Mouse (Mus musculus) spleen, adult 12 weeks (tissue): ENCODE results near the gene Fam129c.

ENCODE experiments used
- DNase-seq: peaks from one replicate; pipeline ENCODE4 v3.0.0; 2022; ENCODE audit warnings: low spot score

The Fam129c gene

GRCm38 (mm10) chr8:71597451-71597850 lies at the start of gene Fam129c:
Fam129c (plus strand) TSS chr8:71597648.
- DNase-seq = no peak

- no peak for DNase-seq
Observed at GRCm38 (mm10) chr8:71550754-71551153, 46.7 kb upstream of the Fam129c start.

GRCm38 (mm10) chr8:71552770-71553169 lies 44.7 kb upstream of the Fam129c start:
- DNase-seq = no peak

GRCm38 (mm10) chr8:71554001-71554400 lies 43.4 kb upstream of the Fam129c start:
- no peak for DNase-seq

GRCm38 (mm10) chr8:71554644-71555043 lies 42.8 kb upstream of the Fam129c start:
- no peak for DNase-seq

GRCm38 (mm10) chr8:71558071-71558957 lies 39.1 kb upstream of the Fam129c start, which contains the start of gene Tmem221:
Tmem221 (minus strand) TSS chr8:71558871.
- no peak for DNase-seq

- peak; percentile 40 for DNase-seq
Observed at GRCm38 (mm10) chr8:71558958-71559690, 38.3 kb upstream of the Fam129c start.

- no peak for DNase-seq
Observed at GRCm38 (mm10) chr8:71560071-71560470, 37.4 kb upstream of the Fam129c start.

GRCm38 (mm10) chr8:71560765-71561164 lies 36.7 kb upstream of the Fam129c start:
- DNase-seq = no peak

- no peak for DNase-seq
Observed at GRCm38 (mm10) chr8:71561401-71561800, 36.0 kb upstream of the Fam129c start.

- peak; percentile 64 for DNase-seq
Observed at GRCm38 (mm10) chr8:71562751-71563150, 34.7 kb upstream of the Fam129c start.

GRCm38 (mm10) chr8:71563992-71564391 lies 33.5 kb upstream of the Fam129c start:
- no peak for DNase-seq

GRCm38 (mm10) chr8:71566501-71566900 lies 30.9 kb upstream of the Fam129c start, which contains the start of gene Nxnl1:
Nxnl1 (minus strand) TSS chr8:71566601.
- DNase-seq = no peak

- no peak for DNase-seq
Observed at GRCm38 (mm10) chr8:71567587-71567986, 29.9 kb upstream of the Fam129c start.

- DNase-seq = no peak
Observed at GRCm38 (mm10) chr8:71568387-71568937, 29.0 kb upstream of the Fam129c start, which contains the start of gene Slc27a1. Slc27a1 (plus strand) TSS chr8:71568882.

- DNase-seq = no peak
Observed at GRCm38 (mm10) chr8:71568941-71569340, 28.5 kb upstream of the Fam129c start.

- DNase-seq = peak; percentile 68
Observed at GRCm38 (mm10) chr8:71569366-71570290, 27.8 kb upstream of the Fam129c start.

GRCm38 (mm10) chr8:71570291-71570954 lies 27.0 kb upstream of the Fam129c start:
- peak; percentile 71 for DNase-seq

GRCm38 (mm10) chr8:71572077-71572476 lies 25.4 kb upstream of the Fam129c start:
- no peak for DNase-seq

GRCm38 (mm10) chr8:71572847-71573633 lies 24.4 kb upstream of the Fam129c start:
- DNase-seq = no peak
